Mouse (Mus musculus): Measurements from ENCODE around the gene BC035044. TPM values are rescaled to one million over a fixed set of nuclear protein-coding genes. Genes with fewer than 3 reads are reported as not detected.
"Not testable (repeated sequence)": the region's sequence is repeated elsewhere in the genome, so short reads cannot be mapped to it uniquely, and the experiment has no call there.

BC035044 gene
- 0.34 and 0.57 TPM in 2 replicates for polyA plus RNA-seq (2015; fragmentation: Nextera tagmentation; extraction: Ambion mirVana)

GRCm38 (mm10) chr6:128890948-128891355, at the start of gene BC035044:
Gene BC035044 (minus strand): TSS chr6:128891126.
- no peaks in the 10 kb centered on the region for H3K36me3 ChIP-seq
- H3K27me3 ChIP-seq, result no peaks in the 10 kb centered on the region
- no peak within 1 kb of the TSS for H3K4me3 ChIP-seq
- H3K9ac ChIP-seq, result no peak within 1 kb of the TSS
- no peak within 1 kb of the TSS for H3K27ac ChIP-seq
- no peak for ATAC-seq (ENCODE audit: low FRiP score)
- no peak within 1 kb of the TSS for H3K4me2 ChIP-seq
- WGBS, result 65% methylated on average over 2 of the region's 2 CpGs
- no peaks in the 10 kb centered on the region for H3K4me1 ChIP-seq (replicated peaks)
- no peaks in the 10 kb centered on the region for H3K9me3 ChIP-seq

DNA sequence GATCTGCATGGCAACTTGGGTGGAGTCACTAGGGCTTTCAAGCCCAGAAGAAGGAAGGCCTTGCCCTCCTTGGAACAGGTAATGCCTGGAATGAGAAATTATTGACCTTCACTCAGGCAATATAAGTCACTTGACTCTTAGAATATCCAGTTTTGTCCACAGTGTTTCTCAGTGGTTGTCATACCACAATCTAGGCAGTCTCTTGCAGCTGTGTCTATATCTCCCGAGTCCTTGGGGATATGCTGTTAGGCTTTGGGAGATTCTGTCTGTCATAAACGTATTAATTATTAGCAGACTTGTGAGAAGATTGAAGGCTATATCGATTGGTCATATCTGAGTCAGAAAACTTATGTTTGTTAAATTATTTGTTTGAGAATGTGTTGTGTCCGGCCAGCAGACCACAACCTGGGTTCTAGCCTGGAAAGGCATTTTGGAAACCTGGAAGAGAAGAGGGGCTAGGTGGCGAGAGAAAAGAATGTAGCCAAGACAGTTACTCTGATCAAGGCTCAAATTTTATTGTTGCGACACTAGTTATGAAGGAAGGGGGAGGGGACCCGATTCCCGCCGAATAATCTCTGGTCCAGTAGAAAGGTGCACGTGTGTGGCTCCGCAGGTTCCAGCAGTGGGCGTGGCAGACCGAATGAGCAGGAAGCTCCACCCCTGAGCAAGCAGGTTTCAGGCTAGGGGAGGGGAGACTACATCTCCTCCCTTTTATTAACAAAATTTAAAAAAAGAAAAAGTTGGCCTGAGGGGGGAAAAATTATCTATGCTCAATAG, 45.2 kb upstream of the BC035044 start:
- not testable (repeated sequence) for H3K27me3 ChIP-seq; H3K36me3 ChIP-seq; H3K9ac ChIP-seq; ATAC-seq (ENCODE audit: low FRiP score); H3K4me1 ChIP-seq (replicated peaks); H3K27ac ChIP-seq; H3K4me2 ChIP-seq; H3K4me3 ChIP-seq; H3K9me3 ChIP-seq
- WGBS, result 94% methylated on average over 4 of the region's 13 CpGs

DNA sequence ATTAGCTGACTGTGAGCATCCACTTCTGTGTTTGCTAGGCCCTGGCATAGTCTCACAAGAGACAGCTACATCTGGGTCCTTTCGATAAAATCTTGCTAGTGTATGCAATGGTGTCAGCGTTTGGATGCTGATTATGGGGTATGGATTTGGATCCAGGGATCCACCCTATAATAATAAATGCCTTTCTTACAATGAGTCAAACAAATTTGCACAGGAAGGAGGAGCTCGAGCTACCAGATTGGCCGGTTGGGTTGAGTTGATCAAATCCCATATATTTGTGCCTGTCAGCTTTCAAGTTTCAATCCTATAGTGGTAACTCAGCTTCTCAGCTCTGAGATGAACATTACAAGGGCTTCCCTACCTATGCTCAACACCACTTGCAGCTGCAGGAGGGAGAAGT, 43.2 kb upstream of the BC035044 start, which contains the start of gene Clec2g:
Gene Clec2g (plus strand): TSS at position 301 of the 400 bp plus-strand sequence.
- not testable (repeated sequence) for H3K36me3 ChIP-seq; ATAC-seq (ENCODE audit: low FRiP score); H3K9ac ChIP-seq; H3K4me2 ChIP-seq; H3K27ac ChIP-seq; H3K9me3 ChIP-seq; H3K27me3 ChIP-seq; H3K4me3 ChIP-seq; H3K4me1 ChIP-seq (replicated peaks)
- WGBS, result 93% methylated on average over 4 of the region's 4 CpGs

GRCm38 (mm10) chr6:128933050-128933449, 42.1 kb upstream of the BC035044 start:
- H3K36me3 ChIP-seq, result no peaks in the 10 kb centered on the region
- ATAC-seq (ENCODE audit: low FRiP score), result no peak
- H3K4me3 ChIP-seq, result no peak overlapping the region
- no peaks in the 10 kb centered on the region for H3K9me3 ChIP-seq
- H3K4me1 ChIP-seq (replicated peaks), result no peaks in the 10 kb centered on the region
- no peaks in the 10 kb centered on the region for H3K27me3 ChIP-seq
- no peak overlapping the region for H3K4me2 ChIP-seq
- H3K9ac ChIP-seq, result no peak overlapping the region
- WGBS, result 80% methylated on average over 2 of the region's 2 CpGs
- no peak overlapping the region for H3K27ac ChIP-seq

- H3K4me3 ChIP-seq, result no peak overlapping the region
- no peaks in the 10 kb centered on the region for H3K36me3 ChIP-seq
- no peaks in the 10 kb centered on the region for H3K9me3 ChIP-seq
- no peak overlapping the region for H3K27ac ChIP-seq
- no peaks in the 10 kb centered on the region for H3K4me1 ChIP-seq (replicated peaks)
- H3K4me2 ChIP-seq, result no peak overlapping the region
- H3K9ac ChIP-seq, result no peak overlapping the region
- WGBS, result 89% methylated on average over 2 of the region's 2 CpGs
- no peak for ATAC-seq (ENCODE audit: low FRiP score)
- H3K27me3 ChIP-seq, result no peaks in the 10 kb centered on the region
Observed at GRCm38 (mm10) chr6:128917322-128917721, 26.4 kb upstream of the BC035044 start.

- Histone ChIP-seq H3K9ac (no peak overlapping the region), H3K4me1 (replicated peaks) (no peaks in the 10 kb centered on the region), H3K4me2 (no peak overlapping the region), H3K4me3 (no peak overlapping the region), H3K9me3 (no peaks in the 10 kb centered on the region), H3K27me3 (no peaks in the 10 kb centered on the region), H3K36me3 (no peaks in the 10 kb centered on the region), H3K27ac (no peak overlapping the region)
- 91% methylated on average over 2 of the region's 2 CpGs for WGBS
- ATAC-seq (ENCODE audit: low FRiP score), result no peak
Observed at GRCm38 (mm10) chr6:128913598-128914254, 22.8 kb upstream of the BC035044 start.

DNA sequence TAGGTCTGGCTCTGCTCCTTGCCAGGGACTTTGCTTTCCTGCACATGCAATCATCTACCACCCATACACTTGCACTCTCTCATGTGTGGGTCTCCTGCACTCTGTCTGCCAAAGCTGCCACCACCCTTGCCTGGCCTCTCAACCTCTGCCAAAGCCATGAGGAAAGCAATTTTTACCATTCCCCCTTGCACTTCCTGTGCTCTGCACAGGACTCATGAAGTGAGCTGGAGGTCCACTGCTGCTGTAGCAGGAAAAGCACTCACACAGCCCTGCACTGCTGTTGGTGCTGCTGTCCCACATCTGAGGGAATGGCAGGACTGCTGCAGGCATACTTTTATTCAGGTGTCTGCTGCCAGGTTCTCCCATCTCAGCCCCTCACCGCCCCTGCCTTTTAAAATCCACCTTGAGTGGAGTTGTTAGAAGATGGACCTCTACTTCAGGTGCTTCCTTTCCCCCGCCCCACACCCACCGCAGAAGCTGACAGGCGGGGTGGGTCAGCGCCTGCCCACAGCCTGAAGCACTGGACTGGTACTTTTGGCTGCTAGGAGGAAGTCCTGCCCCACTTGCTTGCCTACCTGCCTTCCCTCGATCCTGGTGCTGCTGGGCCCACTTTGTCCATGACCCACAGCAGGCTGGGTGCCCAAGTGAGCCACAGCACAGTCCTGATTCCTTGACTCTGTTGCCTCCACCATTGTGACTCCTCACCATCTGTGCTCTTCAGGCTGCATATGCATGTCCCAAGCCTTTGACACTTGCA, 10.0 kb upstream of the BC035044 start:
- 94% methylated on average over 6 of the region's 6 CpGs for WGBS
- H3K4me2 ChIP-seq; H3K4me1 ChIP-seq (replicated peaks); H3K36me3 ChIP-seq; H3K4me3 ChIP-seq; H3K9ac ChIP-seq; H3K9me3 ChIP-seq; H3K27me3 ChIP-seq; H3K27ac ChIP-seq; ATAC-seq (ENCODE audit: low FRiP score): not testable (repeated sequence)

- ATAC-seq (ENCODE audit: low FRiP score), result no peak
- Histone ChIP-seq H3K27ac (no peak overlapping the region), H3K4me2 (no peak overlapping the region), H3K36me3 (no peaks in the 10 kb centered on the region), H3K9ac (no peak overlapping the region), H3K9me3 (no peaks in the 10 kb centered on the region), H3K4me1 (replicated peaks) (no peaks in the 10 kb centered on the region), H3K27me3 (no peaks in the 10 kb centered on the region), H3K4me3 (no peak overlapping the region)
- 89% methylated on average over 2 of the region's 2 CpGs for WGBS
Observed at GRCm38 (mm10) chr6:128900044-128900443, 9.1 kb upstream of the BC035044 start.

DNA sequence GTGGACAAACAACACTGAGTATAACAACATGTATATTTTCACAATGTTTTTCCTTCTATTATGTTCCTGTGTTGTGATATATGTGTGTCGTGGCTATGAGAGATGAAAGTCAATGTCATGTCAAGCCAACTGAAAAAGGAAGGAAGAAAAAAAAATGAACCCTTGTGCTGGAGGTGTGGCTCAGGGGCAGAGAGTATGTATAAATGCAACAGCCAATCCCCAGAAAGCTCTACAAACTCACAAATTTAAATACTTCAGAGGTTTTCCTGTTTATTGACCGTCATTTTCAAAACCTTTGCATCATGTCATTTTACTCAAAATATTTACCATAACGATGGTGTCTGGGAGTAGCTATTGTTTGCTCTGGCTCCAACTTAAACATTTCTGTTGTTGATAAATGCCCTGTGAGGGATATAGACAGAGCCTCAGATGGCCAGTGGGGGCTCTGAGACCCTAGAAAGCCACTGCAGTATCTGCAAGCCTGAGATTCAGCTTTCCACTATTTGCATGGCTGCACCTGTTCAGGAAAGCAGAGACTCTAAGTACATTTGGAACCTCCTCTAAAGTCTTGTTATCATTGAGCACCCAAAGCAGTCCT, 4.6 kb upstream of the BC035044 start:
- Histone ChIP-seq H3K9me3 (no peaks in the 10 kb centered on the region), H3K36me3 (no peaks in the 10 kb centered on the region), H3K4me3 (no peak overlapping the region), H3K27me3 (no peaks in the 10 kb centered on the region), H3K4me1 (replicated peaks) (no peaks in the 10 kb centered on the region), H3K27ac (no peak overlapping the region), H3K9ac (no peak overlapping the region), H3K4me2 (no peak overlapping the region)
- ATAC-seq (ENCODE audit: low FRiP score), result no peak
- 86% methylated on average over 3 of the region's 3 CpGs for WGBS

DNA sequence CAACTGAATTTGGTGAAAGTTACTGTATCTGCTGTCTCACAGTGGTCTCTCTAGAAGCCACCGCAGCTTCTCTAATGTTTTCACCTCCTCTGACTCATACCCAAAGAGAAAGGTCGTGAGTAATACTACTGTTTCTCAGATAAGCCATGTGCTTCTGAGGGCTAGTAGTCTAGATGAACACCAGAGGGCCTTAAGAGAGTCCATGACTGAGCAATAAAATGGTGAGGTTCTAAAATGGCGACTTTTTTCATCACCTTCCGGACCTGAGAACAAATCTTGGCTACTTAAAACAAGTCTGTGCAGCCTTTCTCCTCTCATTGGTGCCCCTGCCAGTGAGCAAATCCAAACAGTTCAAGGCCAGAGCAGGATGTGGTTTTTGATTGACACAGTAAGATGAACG, 2.1 kb downstream of the BC035044 start:
- no peak for ATAC-seq (ENCODE audit: low FRiP score)
- no peak overlapping the region for H3K9ac ChIP-seq
- H3K9me3 ChIP-seq, result no peaks in the 10 kb centered on the region
- no peaks in the 10 kb centered on the region for H3K36me3 ChIP-seq
- no peaks in the 10 kb centered on the region for H3K27me3 ChIP-seq
- no peak overlapping the region for H3K4me2 ChIP-seq
- H3K4me1 ChIP-seq (replicated peaks), result no peaks in the 10 kb centered on the region
- H3K27ac ChIP-seq, result no peak overlapping the region
- WGBS, result 79% methylated on average over 5 of the region's 5 CpGs
- no peak overlapping the region for H3K4me3 ChIP-seq

DNA sequence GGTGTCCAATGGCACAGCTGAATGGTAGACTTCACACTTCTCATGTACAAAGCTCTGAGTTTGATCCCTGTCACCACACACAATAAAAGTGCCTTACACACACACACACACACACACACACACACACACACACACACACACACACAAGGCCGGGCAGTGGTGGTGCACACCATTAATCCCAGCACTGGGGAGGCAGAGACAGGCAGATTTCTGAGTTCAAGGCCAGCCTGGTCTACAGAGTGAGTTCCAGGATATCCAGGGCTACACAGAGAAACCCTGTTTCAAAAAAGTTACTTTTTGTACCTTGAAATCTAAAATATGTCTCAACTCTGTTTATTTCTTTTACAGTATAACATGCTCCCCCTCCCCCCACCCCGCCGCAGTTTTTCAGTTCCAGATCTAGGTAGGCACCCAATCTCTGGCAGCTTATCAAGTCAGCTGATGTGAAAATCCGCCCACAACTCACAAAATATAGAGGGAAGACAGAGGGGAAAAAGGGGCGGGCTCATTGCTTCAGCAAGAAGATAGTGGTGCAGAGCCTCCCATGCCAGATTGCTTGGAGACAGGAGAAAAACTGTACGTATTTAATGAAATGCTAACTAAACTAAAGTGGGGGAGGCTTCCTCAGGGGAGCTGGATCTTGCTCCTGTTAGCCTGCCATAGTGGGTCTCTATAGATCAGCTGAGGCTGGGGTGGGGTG, 3.7 kb downstream of the BC035044 start, which contains the start of gene Clec2i:
Gene Clec2i (plus strand): TSS at position 498 of the 700 bp plus-strand sequence.
- WGBS, result 88% methylated on average over 6 of the region's 6 CpGs

More for the DNA sequence above, 3.7 kb downstream of the BC035044 start, which contains the start of gene Clec2i:
- H3K4me3 ChIP-seq; ATAC-seq (ENCODE audit: low FRiP score); H3K36me3 ChIP-seq; H3K4me1 ChIP-seq (replicated peaks); H3K9me3 ChIP-seq; H3K4me2 ChIP-seq; H3K27ac ChIP-seq; H3K9ac ChIP-seq; H3K27me3 ChIP-seq: not testable (repeated sequence)

Data from hindbrain, embryonic 13.5 days (tissue).